Mouse (Mus musculus) left cerebral cortex, adult 2 months (tissue): ENCODE results near the gene Ly6g. TPM values are rescaled to one million over a fixed set of nuclear protein-coding genes. Genes with fewer than 3 reads are reported as not detected.
"Not testable (repeated sequence)": the region's sequence is repeated elsewhere in the genome, so short reads cannot be mapped to it uniquely, and the experiment has no call there.

Source experiments
- DNase-seq, 2 experiments: peaks; one replicate each; pipeline ENCODE4 v3.0.0; 2021 to 2022; ENCODE audit warnings: low spot score in 2 of 2, mixed read lengths in 1 of 2; ENCODE audit errors: extremely low spot score in 1 of 2
- H3K27ac ChIP-seq: fragments of 200-600 bp; 2 replicates; pipeline ENCODE4 v1.8.1; 2022
- H3K4me3 ChIP-seq: fragments of 200-600 bp; 2 replicates; pipeline ENCODE4 v1.8.1; 2022
- CTCF ChIP-seq: fragments of 200-600 bp; IDR thresholded peaks from 2 replicates; pipeline ENCODE4 v1.8.1; 2022; ENCODE audit warnings: antibody characterized with exemption, mild to moderate bottlenecking, moderate library complexity
- intact Hi-C: fragments of 180-260 bp; cut with DNase I; formaldehyde crosslinking; loops from one replicate; pipeline ENCODE4 v1.15.1; 2025
- long read RNA-seq, 2 experiments: library from polyadenylated mRNA; stranded (forward); transcript quantifications; one replicate each; pipeline ENCODE4 v2.0.0; 2021; ENCODE audit warnings: borderline mapping rate in 2 of 2
- total RNA-seq, 2 experiments: library from RNA; stranded (reverse); gene quantifications; 2 replicates each; pipeline ENCODE4 v1.2.3; 2021

Ly6g gene
- not detected for total RNA-seq
- long read RNA-seq, experiment 1 = 0 reads
- long read RNA-seq, experiment 2 = 0 reads

GRCm38 (mm10) chr15:75154940-75155339 is at the start of gene Ly6g:
TSS of gene Ly6g (plus strand) at chr15:75155240.
- intact Hi-C loops = no loop called here
- no peak for TF ChIP-seq CTCF
- Histone ChIP-seq H3K4me3 (no peak within 1 kb of the TSS), H3K27ac (no peak within 1 kb of the TSS)
- no peak for DNase-seq

DNA sequence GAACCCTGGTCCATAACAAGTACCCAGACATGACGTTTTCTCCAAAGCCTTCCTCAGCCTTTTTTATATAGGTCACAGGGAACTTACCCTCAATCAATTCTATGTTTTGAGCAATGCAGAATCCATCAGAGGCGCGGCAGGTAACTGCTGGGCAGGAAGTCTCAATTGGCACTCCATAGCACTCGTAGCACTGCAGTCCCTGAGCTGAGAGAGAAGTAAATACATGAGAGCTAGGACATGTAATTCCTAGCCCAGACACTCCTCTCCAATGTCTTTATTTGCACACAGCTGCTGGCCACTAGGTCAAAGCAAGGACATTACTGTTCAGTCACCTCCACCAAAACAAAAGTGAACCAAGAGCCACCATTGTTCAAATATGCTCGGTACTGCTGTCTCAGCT is 44.6 kb upstream of the Ly6g start:
- H3K27ac ChIP-seq, H3K4me3 ChIP-seq, intact Hi-C loops, DNase-seq: not testable (repeated sequence)

DNA sequence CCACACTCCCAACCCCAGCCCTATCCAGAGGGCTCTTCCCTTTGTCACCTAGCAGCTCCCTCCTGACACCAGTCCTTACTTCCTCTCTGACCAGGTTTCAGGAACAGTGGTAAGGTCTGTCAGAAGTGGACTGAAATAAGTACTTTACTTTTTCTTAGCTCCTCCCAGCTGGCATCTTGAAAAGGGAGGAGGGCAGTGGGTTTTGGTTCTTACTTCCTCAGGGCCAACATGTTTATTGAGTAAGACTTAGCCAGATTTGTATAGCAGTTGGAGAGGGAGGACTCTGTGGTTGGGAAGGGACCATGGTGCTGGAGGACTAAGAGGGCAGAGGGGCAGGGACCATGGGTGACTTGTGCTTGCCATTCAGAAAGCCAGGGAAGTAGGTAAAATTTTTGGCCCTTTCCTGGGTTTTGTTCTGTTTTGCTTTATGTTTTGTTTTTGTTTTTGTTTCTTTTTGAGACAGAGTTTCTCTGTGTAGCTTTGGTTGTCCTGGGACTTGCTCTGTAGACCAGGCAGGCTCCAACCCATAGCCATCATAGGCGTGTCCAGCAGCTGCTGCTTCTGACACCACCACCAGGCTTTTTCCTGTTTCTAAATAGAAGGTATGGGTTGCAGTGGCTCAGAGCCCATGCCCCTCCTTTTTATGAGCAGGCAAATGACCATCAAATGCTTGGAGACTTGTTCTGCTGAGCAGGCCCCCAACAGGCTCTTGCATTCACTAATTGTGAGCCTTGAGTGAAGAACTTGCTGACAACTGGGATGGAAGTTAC is 43.0 kb upstream of the Ly6g start, which contains the start of gene Ly6c2:
Gene Ly6c2, minus strand, starts transcription at position 110 of the 770 bp plus-strand sequence.
- H3K4me3 ChIP-seq, DNase-seq, H3K27ac ChIP-seq, intact Hi-C loops: not testable (repeated sequence)

DNA sequence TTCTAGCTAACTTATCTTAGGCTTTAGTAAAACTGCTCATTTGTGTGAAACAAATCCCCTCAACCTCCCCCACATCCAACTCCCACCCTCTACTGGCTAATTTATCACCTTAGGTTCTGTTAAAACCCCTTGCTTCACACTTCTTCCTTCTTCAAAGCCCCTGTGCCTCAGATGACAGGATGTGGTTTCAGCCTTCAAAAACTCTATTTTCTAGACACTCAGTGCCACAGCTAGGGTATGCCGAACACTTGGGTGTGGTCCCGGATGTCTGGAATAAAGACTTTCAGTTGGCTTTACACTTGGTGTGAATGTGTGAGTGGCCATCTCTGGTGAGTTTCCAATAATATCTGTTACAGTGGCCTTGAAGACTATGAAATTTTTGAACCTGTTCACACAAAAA is 38.5 kb upstream of the Ly6g start:
- H3K27ac ChIP-seq = no peak overlapping the region
- H3K4me3 ChIP-seq = no peak overlapping the region
- no peak for DNase-seq
- intact Hi-C loops = no loop called here
- TF ChIP-seq CTCF = no peak

DNA sequence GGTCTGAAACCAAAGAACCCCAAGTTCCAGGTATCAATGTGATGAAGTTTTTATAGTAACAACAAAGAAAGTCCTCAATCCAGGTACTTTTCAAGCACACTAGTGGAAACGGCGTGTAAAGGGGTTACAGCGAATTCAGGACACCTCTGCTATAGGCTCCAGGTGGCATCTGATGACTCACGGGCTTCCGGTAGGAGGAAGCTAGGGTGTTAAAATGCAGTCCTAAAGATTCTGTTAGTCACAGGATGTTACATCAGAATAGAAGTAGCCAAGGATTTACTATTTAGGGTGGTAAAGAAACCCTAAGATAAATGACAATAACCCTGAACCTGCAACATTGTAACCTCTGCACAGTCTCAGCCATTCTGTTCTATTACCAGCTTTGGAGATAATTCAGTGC is 37.6 kb upstream of the Ly6g start:
- intact Hi-C loops, H3K4me3 ChIP-seq, H3K27ac ChIP-seq, DNase-seq: not testable (repeated sequence)

DNA sequence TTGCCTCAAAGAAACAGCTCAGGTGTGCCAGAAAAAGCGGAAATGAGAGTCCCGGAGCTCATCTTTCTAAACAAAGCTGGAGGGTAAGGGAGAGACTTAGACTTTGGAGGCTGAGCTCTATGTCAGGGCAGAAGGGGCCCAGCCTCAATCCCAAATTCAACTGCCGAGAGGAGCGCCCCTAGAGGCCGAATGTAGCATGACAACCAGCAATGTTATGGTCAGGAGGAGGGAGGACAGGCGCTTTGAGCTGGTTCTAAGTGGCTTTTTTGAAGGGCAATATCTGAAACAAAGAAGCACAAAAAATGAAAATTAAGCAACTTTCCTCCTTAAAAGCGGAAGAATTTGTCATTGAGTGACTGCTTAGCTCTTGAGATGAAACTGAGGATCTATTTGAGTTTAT is 36.3 kb upstream of the Ly6g start:
- peak; percentile 58 for TF ChIP-seq CTCF
- intact Hi-C loops, DNase-seq, H3K4me3 ChIP-seq, H3K27ac ChIP-seq: not testable (repeated sequence)

GRCm38 (mm10) chr15:75120066-75120465 is 35.0 kb upstream of the Ly6g start:
- no peak overlapping the region for H3K4me3 ChIP-seq
- DNase-seq = no peak
- intact Hi-C loops = no loop called here
- TF ChIP-seq CTCF = peak; percentile 58
- H3K27ac ChIP-seq = no peak overlapping the region

- intact Hi-C loops, H3K27ac ChIP-seq, H3K4me3 ChIP-seq, DNase-seq: not testable (repeated sequence)
Observed at GRCm38 (mm10) chr15:75132346-75132745, 22.7 kb upstream of the Ly6g start.

GRCm38 (mm10) chr15:75135090-75135783 is 19.8 kb upstream of the Ly6g start:
- intact Hi-C loops, H3K27ac ChIP-seq, DNase-seq, H3K4me3 ChIP-seq: not testable (repeated sequence)

DNA sequence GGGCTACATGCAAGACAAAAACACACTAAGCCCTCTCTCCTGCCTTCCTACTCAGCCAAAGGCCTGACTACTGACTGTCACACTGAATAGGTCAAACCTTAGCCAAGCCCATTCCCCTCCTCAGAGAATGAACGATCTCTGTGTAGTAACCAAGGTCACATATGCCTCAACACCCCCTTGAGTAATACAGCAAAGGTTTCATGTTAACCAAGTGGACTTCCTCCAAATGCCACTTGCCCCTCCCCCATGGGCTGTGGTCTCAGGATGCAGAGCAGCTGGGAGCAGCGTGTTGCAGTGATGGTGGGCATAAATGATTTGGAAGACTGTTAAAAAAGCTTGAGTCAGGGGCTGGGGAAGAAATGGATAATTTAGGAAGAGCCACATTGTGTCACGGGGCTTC is 17.3 kb upstream of the Ly6g start:
- H3K4me3 ChIP-seq, H3K27ac ChIP-seq, DNase-seq, intact Hi-C loops: not testable (repeated sequence)

DNA sequence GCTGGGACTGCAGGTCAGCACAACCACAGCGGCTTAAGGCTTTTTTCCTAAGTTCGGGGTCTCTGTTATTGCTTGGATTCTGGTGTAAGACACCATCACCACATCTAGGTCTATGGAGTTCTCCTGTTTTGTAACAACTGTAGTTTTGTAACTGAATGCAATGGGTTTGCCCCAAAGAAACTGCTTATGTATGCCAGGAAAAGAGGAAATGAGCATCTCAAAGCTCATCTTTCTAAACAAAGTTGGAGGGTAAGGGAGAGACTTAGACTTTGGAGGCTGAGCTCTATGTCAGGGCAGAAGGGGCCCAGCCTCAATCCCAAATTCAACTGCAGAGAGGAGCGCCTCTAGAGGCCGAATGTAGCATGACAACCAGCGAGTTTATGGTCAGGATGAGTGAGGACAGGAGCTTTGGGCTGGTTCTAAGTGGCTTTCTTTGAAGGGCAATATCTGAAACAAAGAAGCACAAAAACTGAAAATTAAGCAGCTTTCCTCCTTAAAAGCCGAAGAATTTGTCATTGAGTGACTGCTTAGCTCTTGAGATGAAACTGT is 13.2 kb upstream of the Ly6g start:
- intact Hi-C loops, H3K4me3 ChIP-seq, H3K27ac ChIP-seq, DNase-seq: not testable (repeated sequence)
- TF ChIP-seq CTCF = peak; percentile 47

- intact Hi-C loops = no loop called here
- H3K27ac ChIP-seq = no peak overlapping the region
- DNase-seq = no peak
- TF ChIP-seq CTCF = peak; percentile 51
- no peak overlapping the region for H3K4me3 ChIP-seq
Observed at GRCm38 (mm10) chr15:75143735-75144134, 11.3 kb upstream of the Ly6g start.
